Mouse (Mus musculus): ENCODE measurements around the gene Armc2. TPM values are rescaled to one million over a fixed set of nuclear protein-coding genes. Genes with fewer than 3 reads are reported as not detected.

Armc2 gene
- polyA plus RNA-seq, 1 experiment from 2014 or later: 12.5 TPM

GRCm38 (mm10) chr10:42042881-42043280 lies 24.6 kb upstream of the Armc2 start:
- WGBS: 85% methylated on average over 1 of the region's 1 CpGs
- Histone ChIP-seq H3K4me1 (replicated peaks) (no peaks in the 10 kb centered on the region), H3K9me3 (no peaks in the 10 kb centered on the region), H3K4me2 (no peak overlapping the region), H3K27me3 (no peaks in the 10 kb centered on the region), H3K9ac (no peak overlapping the region), H3K27ac (replicated peaks) (no peak overlapping the region), H3K36me3 (no peaks in the 10 kb centered on the region), H3K4me3 (no peak overlapping the region)
- ATAC-seq (ENCODE audit: low FRiP score, low read depth): no peak

GRCm38 (mm10) chr10:42042087-42042486 lies 23.8 kb upstream of the Armc2 start:
- no peak overlapping the region for H3K4me2 ChIP-seq
- no peak overlapping the region for H3K4me3 ChIP-seq
- no peaks in the 10 kb centered on the region for H3K9me3 ChIP-seq
- no peak overlapping the region for H3K9ac ChIP-seq
- WGBS: 73% methylated on average over 7 of the region's 7 CpGs
- no peak overlapping the region for H3K27ac ChIP-seq (replicated peaks)
- no peak for ATAC-seq (ENCODE audit: low FRiP score, low read depth)
- no peaks in the 10 kb centered on the region for H3K27me3 ChIP-seq
- H3K4me1 ChIP-seq (replicated peaks): no peaks in the 10 kb centered on the region
- no peaks in the 10 kb centered on the region for H3K36me3 ChIP-seq

GRCm38 (mm10) chr10:42038571-42038970 lies 20.3 kb upstream of the Armc2 start:
- Histone ChIP-seq H3K4me1 (replicated peaks) (no peaks in the 10 kb centered on the region), H3K9me3 (no peaks in the 10 kb centered on the region), H3K27ac (replicated peaks) (no peak overlapping the region), H3K4me2 (no peak overlapping the region), H3K9ac (no peak overlapping the region), H3K4me3 (no peak overlapping the region), H3K36me3 (no peaks in the 10 kb centered on the region), H3K27me3 (no peaks in the 10 kb centered on the region)
- WGBS: 73% methylated on average over 10 of the region's 10 CpGs
- ATAC-seq (ENCODE audit: low FRiP score, low read depth): no peak

GRCm38 (mm10) chr10:42037301-42037870 lies 19.1 kb upstream of the Armc2 start:
- no peak for ATAC-seq (ENCODE audit: low FRiP score, low read depth)
- H3K27me3 ChIP-seq: no peaks in the 10 kb centered on the region
- no peak overlapping the region for H3K27ac ChIP-seq (replicated peaks)
- H3K9me3 ChIP-seq: no peaks in the 10 kb centered on the region
- H3K36me3 ChIP-seq: no peaks in the 10 kb centered on the region
- no peak overlapping the region for H3K9ac ChIP-seq
- no peak overlapping the region for H3K4me2 ChIP-seq
- H3K4me3 ChIP-seq: no peak overlapping the region
- WGBS: 44% methylated on average over 7 of the region's 7 CpGs
- no peaks in the 10 kb centered on the region for H3K4me1 ChIP-seq (replicated peaks)

GRCm38 (mm10) chr10:42036846-42037245 lies 18.6 kb upstream of the Armc2 start:
- no peak overlapping the region for H3K4me3 ChIP-seq
- H3K4me2 ChIP-seq: no peak overlapping the region
- no peaks in the 10 kb centered on the region for H3K9me3 ChIP-seq
- no peaks in the 10 kb centered on the region for H3K27me3 ChIP-seq
- H3K4me1 ChIP-seq (replicated peaks): no peaks in the 10 kb centered on the region
- no peak overlapping the region for H3K9ac ChIP-seq
- WGBS: 50% methylated on average over 4 of the region's 4 CpGs
- no peak overlapping the region for H3K27ac ChIP-seq (replicated peaks)
- H3K36me3 ChIP-seq: no peaks in the 10 kb centered on the region
- no peak for ATAC-seq (ENCODE audit: low FRiP score, low read depth)

- Histone ChIP-seq H3K9ac (no peak overlapping the region), H3K4me3 (no peak overlapping the region), H3K4me1 (replicated peaks) (peaks cover 6% of the 10 kb centered on the region), H3K27ac (replicated peaks) (no peak overlapping the region), H3K27me3 (no peaks in the 10 kb centered on the region), H3K36me3 (no peaks in the 10 kb centered on the region), H3K9me3 (no peaks in the 10 kb centered on the region), H3K4me2 (no peak overlapping the region)
- 47% methylated on average over 3 of the region's 3 CpGs for WGBS
- ATAC-seq (ENCODE audit: low FRiP score, low read depth): no peak
These were observed 15.3 kb upstream of the Armc2 start for GRCm38 (mm10) chr10:42033571-42033970.

- WGBS: 17% methylated on average over 16 of the region's 16 CpGs
- Histone ChIP-seq H3K9ac (no peak overlapping the region), H3K36me3 (no peaks in the 10 kb centered on the region), H3K4me3 (no peak overlapping the region), H3K27me3 (no peaks in the 10 kb centered on the region), H3K9me3 (no peaks in the 10 kb centered on the region), H3K4me1 (replicated peaks) (peaks cover 6% of the 10 kb centered on the region), H3K4me2 (peak overlapping the region; percentile 47), H3K27ac (replicated peaks) (no peak overlapping the region)
- peak; percentile 30; the same call in 1 of the 2 replicates for ATAC-seq (ENCODE audit: low FRiP score, low read depth)
These were observed 12.8 kb upstream of the Armc2 start for GRCm38 (mm10) chr10:42031021-42031420.

GRCm38 (mm10) chr10:42029502-42029901 lies 11.3 kb upstream of the Armc2 start:
- H3K4me1 ChIP-seq (replicated peaks): peaks cover 6% of the 10 kb centered on the region
- H3K9ac ChIP-seq: no peak overlapping the region
- no peak overlapping the region for H3K27ac ChIP-seq (replicated peaks)
- no peak for ATAC-seq (ENCODE audit: low FRiP score, low read depth)
- H3K36me3 ChIP-seq: no peaks in the 10 kb centered on the region
- no peak overlapping the region for H3K4me3 ChIP-seq
- no peaks in the 10 kb centered on the region for H3K9me3 ChIP-seq
- no peak overlapping the region for H3K4me2 ChIP-seq
- WGBS: 79% methylated on average over 5 of the region's 5 CpGs
- no peaks in the 10 kb centered on the region for H3K27me3 ChIP-seq

- Histone ChIP-seq H3K9ac (no peak overlapping the region), H3K4me1 (replicated peaks) (peaks cover 6% of the 10 kb centered on the region), H3K4me2 (no peak overlapping the region), H3K27me3 (no peaks in the 10 kb centered on the region), H3K27ac (replicated peaks) (no peak overlapping the region), H3K4me3 (no peak overlapping the region), H3K36me3 (no peaks in the 10 kb centered on the region), H3K9me3 (no peaks in the 10 kb centered on the region)
- 74% methylated on average over 11 of the region's 11 CpGs for WGBS
- no peak for ATAC-seq (ENCODE audit: low FRiP score, low read depth)
These were observed 9.1 kb upstream of the Armc2 start for GRCm38 (mm10) chr10:42027337-42027736.

- Histone ChIP-seq H3K4me3 (no peak overlapping the region), H3K27me3 (no peaks in the 10 kb centered on the region), H3K4me2 (no peak overlapping the region), H3K9ac (no peak overlapping the region), H3K27ac (replicated peaks) (no peak overlapping the region), H3K9me3 (no peaks in the 10 kb centered on the region), H3K4me1 (replicated peaks) (no peaks in the 10 kb centered on the region), H3K36me3 (no peaks in the 10 kb centered on the region)
- 75% methylated on average over 6 of the region's 6 CpGs for WGBS
- no peak for ATAC-seq (ENCODE audit: low FRiP score, low read depth)
These were observed 6.2 kb upstream of the Armc2 start for GRCm38 (mm10) chr10:42024406-42024805.

GRCm38 (mm10) chr10:42021536-42021935 lies 3.3 kb upstream of the Armc2 start:
- no peaks in the 10 kb centered on the region for H3K36me3 ChIP-seq
- no peak overlapping the region for H3K27ac ChIP-seq (replicated peaks)
- WGBS: 60% methylated on average over 9 of the region's 9 CpGs
- peaks cover 11% of the 10 kb centered on the region; the same call in 1 of the 2 replicates for H3K4me1 ChIP-seq (replicated peaks)
- H3K9ac ChIP-seq: no peak overlapping the region
- H3K9me3 ChIP-seq: no peaks in the 10 kb centered on the region
- H3K27me3 ChIP-seq: 0 out of 2 replicates have a peak, but pooled peaks cover 3% of the 10 kb centered on the region
- H3K4me2 ChIP-seq: no peak overlapping the region
- ATAC-seq (ENCODE audit: low FRiP score, low read depth): no peak
- H3K4me3 ChIP-seq: no peak overlapping the region

- ATAC-seq (ENCODE audit: low FRiP score, low read depth): no peak
- Histone ChIP-seq H3K4me1 (replicated peaks) (peaks cover 10% of the 10 kb centered on the region; the same call in 1 of the 2 replicates), H3K4me3 (no peak overlapping the region), H3K36me3 (no peaks in the 10 kb centered on the region), H3K9me3 (no peaks in the 10 kb centered on the region), H3K9ac (no peak overlapping the region), H3K27ac (replicated peaks) (no peak overlapping the region), H3K27me3 (0 out of 2 replicates have a peak, but pooled peaks cover 3% of the 10 kb centered on the region), H3K4me2 (no peak overlapping the region)
- WGBS: 77% methylated on average over 5 of the region's 5 CpGs
These were observed 4.2 kb downstream of the Armc2 start for GRCm38 (mm10) chr10:42014086-42014485.
